Mouse (Mus musculus) ovary, postnatal 14 days (tissue): ENCODE measurements at regions not wholly inside any gene's neighbourhood (a gene's known extent, or its start where the extent isn't known, plus 50 kb on each side); places are given as distances from the start of the nearest gene placed in this dataset.

Experiments used
- DNase-seq: peaks from one replicate; pipeline ENCODE4 v3.0.0; 2022; ENCODE audit warnings: low spot score

DNA sequence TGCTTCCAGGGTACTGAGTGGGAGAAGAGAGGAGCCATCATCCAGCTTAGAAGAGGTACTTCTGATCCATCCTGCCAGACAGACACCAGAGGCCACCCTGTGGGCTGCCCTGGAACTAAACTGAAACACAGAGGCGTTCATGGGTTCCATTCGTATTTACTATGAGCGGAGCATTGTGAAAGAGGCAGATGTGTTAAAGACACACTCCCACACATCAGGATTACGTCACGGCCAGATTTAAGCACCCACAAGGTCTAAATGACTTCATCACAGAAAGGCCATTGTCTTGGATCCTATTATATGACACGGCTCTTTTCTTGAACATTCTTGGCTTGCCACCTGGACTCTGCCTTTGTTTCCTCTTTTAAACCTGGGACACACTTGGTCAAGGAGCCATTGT is 141.0 kb upstream of the Arglu1 start:
- DNase-seq: no peak

DNA sequence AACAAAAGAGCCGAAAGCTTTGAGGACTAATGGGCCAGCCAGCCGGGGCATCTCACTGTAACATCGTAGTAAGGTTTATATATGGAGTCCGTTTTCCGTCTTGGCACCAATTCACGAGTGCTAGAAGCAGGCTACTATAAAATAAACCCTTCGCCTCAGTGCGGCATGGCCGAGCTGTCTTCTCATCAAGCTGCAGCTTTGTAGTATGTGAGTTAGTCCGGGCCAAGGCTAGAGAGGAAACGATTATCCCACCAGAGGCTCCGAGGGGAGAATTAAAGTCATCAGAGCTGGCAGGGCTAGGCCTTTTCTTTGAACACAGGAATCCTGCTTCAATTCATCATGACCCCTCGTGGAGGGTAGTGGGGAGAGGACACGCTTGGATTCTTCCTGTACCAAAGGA is 138.9 kb upstream of the Arglu1 start:
- no peak for DNase-seq

DNA sequence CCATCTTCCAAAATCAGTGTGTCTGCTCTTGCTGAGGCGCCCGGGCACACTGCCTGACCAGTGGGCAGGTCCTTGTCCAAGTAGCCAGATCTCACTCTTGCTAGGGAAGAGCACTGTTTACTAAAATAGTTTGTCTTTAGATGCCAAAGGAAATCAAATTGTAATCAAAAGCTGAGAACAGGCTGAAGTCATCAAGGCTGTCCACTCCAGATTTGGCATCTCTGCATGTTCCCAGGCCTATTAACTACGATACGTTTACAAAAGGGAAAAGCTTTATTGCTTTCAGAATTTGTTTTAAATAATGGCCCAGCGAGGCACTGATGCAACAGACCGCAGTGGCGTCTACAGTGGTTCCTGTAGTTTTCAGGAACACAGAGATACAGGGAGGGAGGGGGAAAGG is 137.2 kb upstream of the Arglu1 start:
- DNase-seq: no peak

DNA sequence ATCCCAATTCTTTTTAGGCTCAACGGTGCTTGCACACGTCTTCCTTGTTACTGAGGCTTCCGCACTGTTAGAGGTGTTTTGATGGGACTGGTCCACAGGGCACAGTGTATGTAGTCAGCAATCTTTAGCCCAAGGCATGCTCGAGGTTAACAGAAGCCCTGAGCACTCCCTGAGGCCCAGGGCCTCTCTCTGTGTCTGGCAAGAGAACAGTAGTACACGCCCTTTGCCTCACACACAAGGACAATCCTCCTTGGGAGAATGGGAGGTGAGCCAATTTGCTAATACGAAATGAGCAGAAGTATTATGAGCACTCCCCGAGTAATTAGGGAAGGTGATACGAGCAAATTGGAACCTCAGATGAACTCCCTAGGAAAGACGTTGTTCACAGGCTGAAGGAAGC is 136.5 kb upstream of the Arglu1 start:
- DNase-seq: no peak

DNA sequence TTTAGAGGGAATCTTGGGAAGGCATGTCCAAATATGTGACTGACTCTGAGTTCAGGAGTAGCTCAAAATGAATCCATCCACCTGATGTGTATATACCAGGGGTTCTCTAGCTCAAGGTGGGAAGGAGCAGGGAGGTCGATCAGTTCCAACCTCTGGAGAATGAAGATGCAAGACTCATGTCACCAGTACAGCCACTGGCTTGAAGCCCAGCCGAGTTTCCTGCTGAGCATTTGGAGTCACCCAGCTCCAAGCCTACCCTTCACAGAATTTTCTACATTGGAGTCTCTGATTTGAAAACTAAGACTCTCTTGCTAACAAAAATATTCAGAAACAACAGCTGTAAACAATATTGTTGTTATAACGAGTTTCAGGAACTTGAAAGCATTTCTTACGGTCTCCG is 134.6 kb upstream of the Arglu1 start:
- no peak for DNase-seq

DNA sequence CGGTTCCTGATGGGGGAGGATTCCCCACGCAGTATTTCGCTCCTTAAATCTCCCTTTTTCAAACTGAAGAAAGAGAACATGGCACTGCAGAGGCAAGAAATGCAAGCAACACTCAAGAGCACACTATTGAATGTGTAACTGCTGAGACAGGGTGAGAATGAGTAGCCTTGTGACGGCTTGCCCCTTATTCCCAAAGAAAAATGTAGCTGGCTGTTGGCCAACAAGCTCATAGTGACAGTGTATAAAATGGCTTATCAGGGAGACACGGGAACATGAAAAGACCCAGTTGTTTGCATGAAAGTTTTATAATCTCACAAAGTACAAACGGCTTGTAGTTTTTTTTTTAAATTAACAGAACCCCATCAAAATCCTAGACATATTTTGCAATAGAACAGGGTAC is 130.8 kb upstream of the Arglu1 start:
- no peak for DNase-seq

DNA sequence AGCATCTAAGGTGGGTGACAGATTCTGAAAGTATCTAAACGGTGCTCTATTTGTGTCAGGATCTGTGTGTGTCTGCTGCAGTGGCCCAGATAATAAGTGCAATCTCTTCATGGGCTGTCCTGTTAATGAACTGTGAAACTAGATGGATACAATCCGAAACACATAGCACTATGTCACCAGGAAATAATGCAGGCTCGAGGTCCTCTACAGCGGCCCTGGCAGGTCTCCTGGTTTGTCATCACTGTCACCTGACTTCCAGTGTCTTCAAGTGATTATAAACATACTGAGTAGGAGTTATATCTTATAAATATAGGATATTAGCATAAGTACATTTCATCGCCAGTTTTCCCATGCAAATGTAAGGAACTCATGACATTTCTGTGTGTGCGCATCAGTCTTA is 130.3 kb upstream of the Arglu1 start:
- DNase-seq: no peak

DNA sequence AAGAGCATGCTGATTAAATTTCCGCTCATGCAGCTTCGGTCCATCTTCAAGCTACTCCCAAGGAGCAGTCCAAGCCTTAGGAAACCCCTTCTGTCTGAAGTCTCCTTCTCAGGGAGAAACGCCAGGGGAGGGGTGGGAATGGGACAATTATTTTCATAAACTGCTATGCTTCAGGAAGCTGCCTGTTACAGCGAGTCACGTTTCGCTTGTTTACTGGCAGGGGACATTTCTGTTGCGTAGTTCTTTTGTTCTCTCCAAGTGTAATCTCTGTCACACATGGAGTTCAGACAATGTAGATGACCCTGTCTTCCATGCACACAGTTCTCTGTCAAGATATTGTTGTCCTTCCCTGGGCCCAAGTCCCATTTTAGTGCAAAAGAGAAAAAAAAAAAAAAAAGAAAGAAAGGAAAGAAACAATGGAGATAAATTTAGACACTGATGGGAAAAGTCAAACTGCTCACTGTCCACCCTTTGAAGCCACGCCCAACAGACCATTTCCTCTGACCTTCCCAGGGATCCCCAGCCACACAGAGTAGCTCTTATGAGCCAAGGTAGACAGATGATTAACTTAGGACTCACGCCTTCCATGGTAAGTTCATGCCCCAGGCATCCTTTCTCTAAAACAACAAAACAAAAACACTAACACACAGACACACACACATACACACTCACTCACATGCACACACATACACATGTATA is 129.1 kb upstream of the Arglu1 start:
- no peak for DNase-seq

DNA sequence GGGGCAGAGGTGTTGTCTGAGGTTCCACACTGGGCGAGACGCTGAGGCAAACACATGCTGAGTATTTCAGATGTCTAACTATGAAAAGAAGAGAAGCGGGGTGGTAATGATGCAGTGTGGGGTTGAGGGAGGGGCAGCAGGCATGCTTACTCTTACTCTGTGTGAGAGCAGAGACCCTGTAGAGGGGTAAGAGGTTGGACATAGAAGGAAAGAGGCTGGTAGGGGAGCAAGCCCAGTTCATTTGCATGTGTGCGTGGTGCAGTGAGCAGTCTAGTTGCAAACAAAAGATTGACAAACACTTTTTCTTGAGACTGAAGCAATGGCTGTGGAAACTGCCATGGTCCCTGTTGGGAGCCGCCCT is 122.5 kb upstream of the Arglu1 start:
- DNase-seq: no peak

DNA sequence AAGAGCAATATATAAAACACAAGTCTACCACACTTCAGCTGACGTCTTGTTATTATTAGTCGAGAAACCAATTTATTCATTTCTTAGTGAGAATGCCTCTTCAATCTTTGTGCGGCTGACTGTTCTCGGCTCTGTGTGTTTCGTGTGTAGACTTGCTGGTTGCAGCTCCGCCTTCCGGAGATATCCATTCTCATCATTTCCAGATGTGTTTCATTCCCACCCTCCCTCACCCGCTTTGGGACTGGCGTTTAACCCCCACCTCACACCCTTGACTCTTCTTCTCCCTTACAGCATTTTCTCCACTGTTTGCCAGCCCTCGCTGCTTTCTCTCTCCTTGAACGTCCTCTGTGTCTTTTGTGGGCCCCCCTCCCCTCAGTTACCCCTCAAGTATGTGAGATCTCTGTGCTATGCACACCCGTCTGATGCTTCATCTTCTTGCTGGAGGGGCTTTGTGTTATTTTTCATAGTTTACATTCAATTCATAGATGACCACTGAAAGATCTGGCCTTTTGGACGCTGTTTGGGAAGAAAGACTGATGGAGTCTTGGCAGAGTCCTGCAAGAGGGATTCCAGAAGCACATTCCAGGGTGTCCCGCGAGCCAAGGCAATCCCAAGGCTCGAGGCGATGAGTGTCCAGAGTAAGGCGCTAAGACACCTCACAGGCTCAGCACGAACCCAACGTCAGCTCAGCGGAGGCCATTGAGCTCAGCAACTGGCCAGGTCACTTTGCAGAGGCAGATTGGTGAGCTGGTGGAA is 121.9 kb upstream of the Arglu1 start:
- DNase-seq: no peak

DNA sequence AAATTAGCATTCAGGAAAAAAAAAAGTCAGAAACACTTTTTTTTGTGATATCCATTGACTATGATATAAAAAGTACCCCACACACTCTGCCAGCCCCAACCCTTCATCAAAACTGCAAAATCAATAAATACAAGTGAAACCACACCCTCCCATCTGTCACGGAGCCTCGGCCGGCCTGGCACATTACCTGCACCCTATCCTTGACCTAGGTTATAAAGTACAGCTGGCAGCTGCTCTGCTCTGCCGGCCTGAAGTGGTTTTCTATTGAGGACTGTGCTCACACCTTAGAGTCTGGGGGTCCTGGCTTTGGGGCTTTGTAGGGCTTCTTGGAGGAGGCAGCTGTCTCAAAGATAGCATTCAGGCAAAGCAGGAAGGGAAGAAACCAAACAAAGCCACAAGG is 120.6 kb upstream of the Arglu1 start:
- DNase-seq: no peak

DNA sequence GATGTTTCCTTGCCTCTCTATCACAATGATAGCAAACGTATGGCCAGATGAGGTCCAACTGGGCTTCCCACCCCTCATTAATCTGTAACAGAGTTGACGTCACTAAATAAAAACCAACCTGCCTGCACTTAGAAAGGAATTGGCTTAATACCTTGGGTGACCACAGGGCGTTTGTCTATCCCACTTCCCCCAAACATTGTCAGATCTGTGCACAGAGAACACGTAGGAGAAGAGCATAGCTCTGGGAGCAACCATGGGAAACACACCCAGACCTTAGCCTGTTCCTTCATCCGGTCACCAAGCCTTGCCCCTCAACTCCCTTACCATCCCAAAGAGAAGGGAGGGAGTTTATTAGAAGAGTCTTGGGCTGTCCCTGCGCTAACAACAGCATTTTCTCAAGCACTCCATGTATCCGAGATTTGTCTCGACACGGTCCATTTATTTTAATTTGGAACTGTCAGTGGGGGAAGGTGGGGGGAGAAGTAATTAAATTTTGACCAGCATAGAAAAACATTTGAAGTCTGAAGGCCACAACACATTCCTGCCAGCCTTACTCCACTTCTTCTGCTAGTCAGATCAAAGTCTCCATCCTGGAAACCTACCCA is 119.6 kb upstream of the Arglu1 start:
- DNase-seq: no peak

DNA sequence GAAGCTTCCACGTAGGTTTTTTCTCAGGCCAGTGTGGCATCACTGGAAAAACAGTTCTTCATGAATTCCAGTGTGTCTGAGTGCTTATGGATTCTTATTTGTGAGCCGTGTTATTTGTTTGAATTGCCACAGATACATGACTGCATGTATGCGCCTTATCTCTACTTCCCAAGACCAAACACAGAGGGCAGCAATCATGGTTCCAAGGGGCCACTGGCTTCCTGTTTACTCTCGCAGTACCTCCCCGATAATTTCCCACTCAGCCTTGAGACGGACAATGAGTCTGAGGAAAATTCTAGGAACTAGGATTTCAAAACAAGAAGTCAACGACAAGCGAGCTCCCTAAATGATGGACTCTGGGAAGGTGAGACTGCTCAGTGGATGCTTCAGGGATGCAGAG is 119.0 kb upstream of the Arglu1 start:
- no peak for DNase-seq

DNA sequence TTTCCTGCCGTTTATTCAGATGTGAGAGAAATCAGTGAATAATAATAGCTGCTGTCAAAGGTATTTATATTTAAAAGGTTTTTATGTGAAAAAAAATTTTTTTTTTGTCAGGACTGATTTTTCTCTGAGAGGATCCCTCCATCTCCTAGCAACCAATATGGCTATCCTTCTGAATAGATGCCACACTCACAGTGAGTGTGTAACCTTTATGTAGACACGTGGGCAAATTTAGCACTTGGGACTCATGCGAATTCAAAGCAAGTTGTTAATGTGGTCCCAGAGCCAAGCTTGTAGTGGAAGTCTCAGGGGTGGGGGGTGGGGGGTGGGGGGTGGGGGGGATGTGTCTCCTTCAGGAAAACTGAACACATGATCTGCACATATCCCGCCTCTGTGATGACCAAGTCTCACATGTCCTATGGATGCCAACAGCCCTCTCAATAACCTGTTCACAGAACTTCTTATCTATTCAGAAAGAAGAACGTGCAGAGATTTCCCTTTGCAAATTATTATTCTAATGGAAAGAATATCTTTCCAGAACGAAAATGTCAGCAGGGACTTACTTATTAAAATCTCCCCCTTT is 112.5 kb upstream of the Arglu1 start:
- no peak for DNase-seq

DNA sequence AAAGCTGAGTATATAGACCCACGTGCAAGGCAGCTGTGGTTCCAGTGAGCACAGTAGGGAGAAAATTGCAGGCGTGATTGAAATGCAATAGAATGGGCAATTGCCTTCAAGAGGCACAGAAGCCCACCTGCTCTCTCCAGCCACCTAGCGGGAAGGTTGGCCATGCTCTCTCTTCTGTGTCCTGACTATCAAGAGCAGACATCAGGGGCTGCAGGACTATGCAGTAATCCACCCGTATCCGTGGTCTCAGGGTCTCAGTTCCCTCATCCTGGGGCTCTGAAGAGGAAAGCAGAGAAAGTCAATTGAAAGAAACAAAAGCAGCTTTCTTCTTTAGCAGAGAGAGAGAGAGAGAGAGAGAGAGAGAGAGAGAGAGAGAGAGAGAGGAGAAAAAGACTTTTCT is 112.0 kb upstream of the Arglu1 start:
- no peak for DNase-seq

DNA sequence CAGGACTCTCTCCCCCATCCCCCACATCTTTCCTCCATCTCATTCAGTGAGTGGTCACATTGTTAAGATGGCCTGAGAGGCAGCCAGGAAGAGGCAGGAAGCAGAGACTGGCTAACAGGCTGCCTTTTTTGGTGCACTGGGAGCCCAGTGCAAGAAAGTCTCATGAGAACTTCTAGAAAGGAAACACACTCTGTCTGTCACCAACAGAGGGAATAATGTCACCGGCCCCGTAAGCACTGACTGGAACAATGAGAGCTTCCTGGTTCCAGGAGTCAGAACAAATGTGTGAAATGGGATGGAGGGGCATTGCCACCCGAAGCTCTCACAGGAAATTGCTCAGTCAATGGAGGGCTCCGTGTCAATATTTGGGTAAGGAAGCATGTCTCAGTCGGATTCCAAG is 111.3 kb upstream of the Arglu1 start:
- DNase-seq: no peak

DNA sequence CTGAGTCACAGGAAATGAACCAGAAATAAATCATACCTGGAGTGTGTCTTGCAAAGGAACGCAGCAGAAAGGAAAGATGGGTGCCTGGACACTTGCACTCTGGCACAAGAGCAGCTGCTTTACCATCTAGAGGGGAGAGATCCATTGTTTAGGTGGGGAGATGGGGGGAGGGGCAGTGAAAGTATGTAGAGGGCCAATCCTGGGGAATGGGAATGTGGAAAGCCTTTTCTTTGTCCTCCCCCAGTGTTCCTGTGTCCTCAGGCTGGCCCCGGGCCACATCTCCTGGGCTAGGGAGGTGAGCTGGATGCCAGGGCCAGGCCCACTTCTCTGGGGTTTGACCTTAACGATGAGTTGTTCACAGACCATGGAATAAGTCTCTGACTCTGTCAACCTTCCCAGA is 107.2 kb upstream of the Arglu1 start:
- DNase-seq: no peak

DNA sequence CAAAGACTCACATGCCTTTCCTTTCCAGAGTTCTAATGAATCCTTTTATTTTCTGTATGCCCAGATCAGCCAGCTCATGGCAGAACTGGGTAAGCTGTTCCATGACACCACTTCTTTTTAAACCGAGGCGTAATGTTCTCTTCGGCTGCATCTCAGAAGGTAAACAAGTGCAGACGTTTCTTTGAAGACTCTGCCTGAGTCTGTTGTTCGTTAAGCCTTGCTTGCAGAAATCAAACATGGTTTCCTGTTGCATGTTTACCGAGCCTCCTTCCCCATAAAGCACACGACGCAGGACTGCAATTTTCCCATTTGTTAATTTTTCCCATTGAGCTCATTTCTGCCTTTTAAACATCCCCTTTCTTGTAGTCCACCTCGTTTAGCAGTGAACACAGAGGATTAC is 106.6 kb upstream of the Arglu1 start:
- DNase-seq: no peak

DNA sequence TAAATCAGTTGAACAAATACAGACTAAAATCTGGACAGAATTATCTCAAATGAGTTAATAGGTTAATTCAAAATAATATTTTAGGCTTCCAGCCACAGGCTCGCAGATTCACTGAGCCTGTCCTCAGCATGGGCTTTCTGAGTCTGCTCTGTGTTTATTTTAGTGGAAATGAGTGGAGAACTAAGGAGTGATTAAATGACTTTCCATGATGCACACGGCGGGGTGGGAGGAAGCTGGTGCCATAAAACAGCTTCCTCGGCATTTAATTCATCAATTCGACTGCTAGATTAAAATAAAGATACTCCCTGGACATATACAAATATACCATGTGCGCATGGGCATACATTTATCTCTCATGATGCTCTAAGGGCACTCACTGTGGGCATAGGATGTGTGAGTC is 104.4 kb upstream of the Arglu1 start:
- DNase-seq: no peak

DNA sequence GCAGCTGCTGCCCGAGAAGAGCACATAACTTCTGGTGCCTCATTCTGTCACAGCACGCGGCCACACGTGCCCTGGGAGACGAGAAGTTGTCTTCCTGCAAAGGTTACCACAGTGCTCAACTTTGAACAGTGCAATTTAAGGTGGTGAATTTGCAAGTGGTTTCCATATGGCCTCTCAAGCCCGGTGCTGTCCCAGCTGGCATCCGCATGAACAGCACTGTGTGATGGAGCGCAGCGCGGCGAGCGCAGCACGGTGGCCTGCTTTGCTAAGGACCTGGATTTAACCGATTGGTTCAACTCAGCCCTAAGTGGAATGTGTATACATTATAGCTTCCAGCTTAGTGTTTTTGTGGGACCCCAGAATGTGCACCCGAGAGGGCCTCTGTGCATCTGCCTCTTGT is 89.6 kb upstream of the Arglu1 start:
- no peak for DNase-seq

DNA sequence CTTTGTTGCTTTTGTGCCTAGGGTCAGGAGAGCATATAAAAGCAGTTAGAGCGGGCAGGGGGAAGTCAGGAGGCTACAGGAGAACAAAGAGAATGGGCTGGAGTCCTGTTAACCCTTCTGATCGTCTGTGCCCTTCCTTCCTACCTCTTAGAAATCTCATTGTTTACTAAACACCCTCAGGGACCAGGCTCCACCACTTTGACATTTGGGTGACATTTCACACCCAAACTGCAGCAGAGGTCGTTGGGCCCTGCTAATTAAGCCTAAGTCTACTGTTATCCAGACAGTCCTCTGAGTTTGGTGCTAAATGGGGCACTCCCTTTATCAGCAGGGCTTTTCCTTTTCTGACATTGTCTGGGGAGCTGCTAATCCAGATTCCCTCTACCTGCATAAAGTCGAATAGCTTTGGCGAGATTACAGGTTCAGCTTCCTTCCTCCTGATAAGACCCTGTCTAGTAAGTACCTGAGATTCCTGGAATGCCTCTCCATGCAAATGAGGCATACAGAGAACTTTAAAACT is 84.2 kb upstream of the Arglu1 start:
- no peak for DNase-seq

DNA sequence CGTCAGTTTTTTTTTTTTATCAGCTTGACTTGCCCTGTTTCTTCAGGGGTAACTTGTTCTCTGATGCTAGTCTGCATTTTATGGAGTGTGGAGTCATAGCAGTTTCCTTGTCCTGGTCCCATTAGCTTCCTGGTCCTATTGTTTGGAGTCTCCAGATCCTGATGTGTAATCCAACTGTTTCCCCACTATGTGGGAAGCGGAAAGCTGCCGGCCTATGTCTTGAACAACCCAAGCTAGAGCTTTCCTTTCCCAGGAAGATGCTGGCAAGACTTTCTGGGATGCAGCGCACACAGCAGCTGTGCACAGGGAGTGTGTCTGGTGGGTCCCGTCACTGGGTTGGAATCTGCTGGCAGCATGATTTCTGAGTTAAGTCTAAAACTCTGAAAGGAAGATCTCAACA is 82.1 kb upstream of the Arglu1 start:
- no peak for DNase-seq

DNA sequence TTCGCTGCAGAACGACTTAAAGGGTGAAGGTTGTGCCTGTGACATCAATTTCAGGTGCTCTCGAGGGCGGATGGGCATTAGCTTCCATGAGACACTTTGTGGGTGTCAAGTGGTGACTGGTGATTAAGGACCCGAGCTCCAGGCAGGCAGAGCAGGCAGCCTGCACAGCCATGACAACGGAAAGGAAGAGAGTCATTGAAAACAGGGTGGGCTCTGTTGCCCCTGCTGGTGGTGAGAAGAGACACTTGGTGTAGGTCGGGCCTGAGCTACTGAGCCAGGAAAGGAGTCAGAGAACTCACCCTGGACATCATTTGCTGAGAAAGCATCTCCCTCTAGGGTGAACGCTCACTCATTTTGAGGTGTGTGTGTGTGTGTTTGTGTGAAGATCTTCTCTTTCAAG is 80.1 kb upstream of the Arglu1 start:
- DNase-seq: no peak
